Mouse (Mus musculus) C2C12 (cell line): ENCODE results near the gene Spred2. TPM values are rescaled to one million over a fixed set of nuclear protein-coding genes. Genes with fewer than 3 reads are reported as not detected.

Experiments
- H3K27me3 ChIP-seq: one replicate; pipeline ENCODE4 v1.6.1; 2011; ENCODE audit not compliant: control insufficient read depth, insufficient read depth, insufficient read length
- H3K36me3 ChIP-seq: one replicate; pipeline ENCODE4 v1.6.1; 2011; ENCODE audit not compliant: control insufficient read depth, insufficient read depth
- H3K4me3 ChIP-seq: one replicate; pipeline ENCODE4 v1.5.1; 2011; ENCODE audit warnings: mild to moderate bottlenecking, control low read depth; ENCODE audit not compliant: poor library complexity, insufficient read depth, severe bottlenecking
- H3K79me2 ChIP-seq: one replicate; pipeline ENCODE4 v1.6.1; 2011; ENCODE audit not compliant: control insufficient read depth, insufficient read depth
- H3K79me3 ChIP-seq: one replicate; pipeline ENCODE4 v1.6.1; 2011; ENCODE audit warnings: low read depth, control low read depth
- H3ac ChIP-seq: one replicate; pipeline ENCODE3; 2011; ENCODE audit warnings: low read depth; ENCODE audit not compliant: control insufficient read depth, insufficient read length
- CEBPB ChIP-seq: IDR thresholded peaks from one replicate; pipeline ENCODE4 v1.6.1; 2011; ENCODE audit warnings: low read depth, mild to moderate bottlenecking, control low read depth, moderate library complexity
- CTCF ChIP-seq: IDR thresholded peaks from one replicate; pipeline ENCODE4 v1.5.1; 2011; ENCODE audit not compliant: control insufficient read depth, insufficient read depth, insufficient read length
- FOSL1 ChIP-seq: IDR thresholded peaks from one replicate; pipeline ENCODE4 v1.8.0; 2011; ENCODE audit warnings: mild to moderate bottlenecking, low read length; ENCODE audit not compliant: poor library complexity, insufficient read depth, severe bottlenecking
- MAX ChIP-seq: IDR thresholded peaks from one replicate; pipeline ENCODE4 v1.6.1; 2011; ENCODE audit warnings: mild to moderate bottlenecking, control low read depth
- MYOD1 ChIP-seq: IDR thresholded peaks from one replicate; pipeline ENCODE4 v1.6.1; 2011; ENCODE audit warnings: low read depth; ENCODE audit not compliant: control insufficient read depth, insufficient read length
- MYOG ChIP-seq: IDR thresholded peaks from one replicate; pipeline ENCODE4 v1.6.1; 2011; ENCODE audit not compliant: control insufficient read depth, insufficient read length; ENCODE audit errors: extremely low read depth
- USF1 ChIP-seq: IDR thresholded peaks from one replicate; pipeline ENCODE4 v1.6.1; 2011; ENCODE audit warnings: low read depth, mild to moderate bottlenecking, control low read depth, moderate library complexity
- polyA plus RNA-seq: library from polyadenylated mRNA; unstranded; fragments of >200 nt; fragmentation: generic; extraction: Trizol; gene quantifications from one replicate; pipeline ENCODE4 v1.2.1, GENCODE M21; 2012; ENCODE audit warnings: missing spikeins

The Spred2 gene
- polyA plus RNA-seq, 1 experiment: 22.0 TPM

- TF ChIP-seq MYOD1: no peak
- TF ChIP-seq FOSL1: no peak
- no peak for TF ChIP-seq CTCF
- no peak for TF ChIP-seq MYOG
- TF ChIP-seq CEBPB: no peak
- TF ChIP-seq MAX: no peak
- TF ChIP-seq USF1: no peak
- Histone ChIP-seq H3K4me3 (no peak overlapping the region), H3K79me3 (no peaks in the 10 kb centered on the region)
These were observed 110.3 kb downstream of the Spred2 start for GRCm38 (mm10) chr11:20034337-20034947.

DNA sequence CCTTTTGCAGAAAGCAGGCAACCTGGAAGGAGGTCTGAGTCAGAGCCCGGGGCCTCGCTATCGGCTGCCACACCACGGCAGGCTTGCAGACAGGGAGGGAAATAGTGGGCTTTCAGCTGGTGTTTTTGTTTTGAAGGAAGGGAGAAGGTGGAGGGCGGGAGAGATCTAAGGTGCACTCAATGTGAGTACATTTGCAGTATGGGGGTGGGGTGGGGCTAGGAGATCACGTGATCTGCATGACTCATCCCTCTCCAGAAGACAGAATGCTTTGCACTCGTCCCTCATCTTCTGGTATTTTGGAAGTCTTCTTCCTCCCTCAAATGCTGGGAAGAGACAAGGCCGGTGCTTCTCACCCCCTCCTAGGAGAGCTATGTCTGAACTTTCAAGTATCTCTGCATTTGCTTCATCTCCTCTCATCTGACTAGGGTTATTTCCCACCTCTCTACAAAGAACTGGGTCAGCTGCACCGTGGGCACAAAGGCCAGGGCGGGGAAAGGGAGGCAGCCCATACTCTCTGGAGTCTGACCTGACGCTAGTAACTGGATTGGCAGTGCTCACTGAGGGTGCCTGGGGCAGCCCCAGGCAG is 111.3 kb downstream of the Spred2 start:
- TF ChIP-seq MAX: no peak
- TF ChIP-seq USF1: peak; percentile 88
- Histone ChIP-seq H3K27me3 (no peaks in the 10 kb centered on the region), H3ac (no peak overlapping the region), H3K4me3 (no peak overlapping the region), H3K79me3 (no peaks in the 10 kb centered on the region), H3K36me3 (no peaks in the 10 kb centered on the region), H3K79me2 (no peaks in the 10 kb centered on the region)

More at GRCm38 (mm10) chr11:20034337-20034947, 110.3 kb downstream of the Spred2 start:
- H3ac ChIP-seq: no peak overlapping the region
- H3K36me3 ChIP-seq: no peaks in the 10 kb centered on the region
- H3K27me3 ChIP-seq: no peaks in the 10 kb centered on the region
- no peaks in the 10 kb centered on the region for H3K79me2 ChIP-seq

GRCm38 (mm10) chr11:20035972-20036371 is 111.8 kb downstream of the Spred2 start:
- Histone ChIP-seq H3K79me2 (no peaks in the 10 kb centered on the region), H3K79me3 (no peaks in the 10 kb centered on the region), H3K27me3 (no peaks in the 10 kb centered on the region), H3ac (no peak overlapping the region), H3K36me3 (no peaks in the 10 kb centered on the region), H3K4me3 (no peak overlapping the region)
- TF ChIP-seq MAX (no peak), USF1 (no peak), CTCF (no peak), MYOD1 (no peak)

GRCm38 (mm10) chr11:20037739-20038138 is 113.6 kb downstream of the Spred2 start:
- TF ChIP-seq USF1 (no peak), CTCF (no peak), CEBPB (no peak), MYOG (no peak), MAX (no peak), MYOD1 (no peak)
- Histone ChIP-seq H3ac (no peak overlapping the region), H3K36me3 (no peaks in the 10 kb centered on the region)

GRCm38 (mm10) chr11:20038723-20039122 is 114.5 kb downstream of the Spred2 start:
- Histone ChIP-seq H3ac (no peak overlapping the region), H3K27me3 (no peaks in the 10 kb centered on the region), H3K36me3 (no peaks in the 10 kb centered on the region), H3K4me3 (no peak overlapping the region), H3K79me2 (no peaks in the 10 kb centered on the region), H3K79me3 (no peaks in the 10 kb centered on the region)
- no peak for TF ChIP-seq CEBPB
- no peak for TF ChIP-seq MAX
- no peak for TF ChIP-seq MYOD1
- TF ChIP-seq FOSL1: no peak
- no peak for TF ChIP-seq USF1
- TF ChIP-seq MYOG: no peak
- no peak for TF ChIP-seq CTCF

More at GRCm38 (mm10) chr11:20037739-20038138, 113.6 kb downstream of the Spred2 start:
- Histone ChIP-seq H3K79me2 (no peaks in the 10 kb centered on the region), H3K79me3 (no peaks in the 10 kb centered on the region), H3K27me3 (no peaks in the 10 kb centered on the region), H3K4me3 (no peak overlapping the region)

- TF ChIP-seq MAX: no peak
- TF ChIP-seq USF1: no peak
- no peak for TF ChIP-seq FOSL1
- TF ChIP-seq CTCF: no peak
- TF ChIP-seq MYOD1: no peak
- no peak for TF ChIP-seq MYOG
- no peak for TF ChIP-seq CEBPB
- Histone ChIP-seq H3ac (no peak overlapping the region), H3K4me3 (no peak overlapping the region), H3K27me3 (no peaks in the 10 kb centered on the region), H3K36me3 (no peaks in the 10 kb centered on the region), H3K79me3 (no peaks in the 10 kb centered on the region), H3K79me2 (no peaks in the 10 kb centered on the region)
These were observed 117.2 kb downstream of the Spred2 start for GRCm38 (mm10) chr11:20041164-20041920.
